Mouse (Mus musculus): Measurements from ENCODE around the gene Shisal2a.
"Not testable (repeated sequence)": the region's sequence is repeated elsewhere in the genome, so short reads cannot be mapped to it uniquely, and the experiment has no call there.

Shisal2a gene

DNA sequence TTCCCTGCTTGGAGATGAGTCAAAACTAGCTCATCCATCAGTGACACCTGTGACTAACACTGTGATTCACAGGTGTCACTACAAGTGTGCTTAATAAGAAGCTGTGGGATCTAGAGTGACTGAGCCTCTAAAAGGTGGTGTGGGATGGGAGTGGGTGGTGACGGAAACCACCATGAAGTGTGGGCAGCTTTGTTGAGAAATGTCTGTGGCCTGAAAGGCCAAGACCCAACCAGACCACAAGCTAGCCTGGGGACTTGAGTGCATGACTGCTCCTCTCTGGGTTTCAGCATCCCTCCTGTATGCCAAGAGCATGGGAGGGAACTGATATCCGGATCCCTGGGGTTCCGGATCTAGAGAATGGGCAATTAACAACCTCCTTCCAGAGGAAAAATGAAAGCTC lies 11.7 kb downstream of the Shisal2a start:
- no peak for DNase-seq

DNA sequence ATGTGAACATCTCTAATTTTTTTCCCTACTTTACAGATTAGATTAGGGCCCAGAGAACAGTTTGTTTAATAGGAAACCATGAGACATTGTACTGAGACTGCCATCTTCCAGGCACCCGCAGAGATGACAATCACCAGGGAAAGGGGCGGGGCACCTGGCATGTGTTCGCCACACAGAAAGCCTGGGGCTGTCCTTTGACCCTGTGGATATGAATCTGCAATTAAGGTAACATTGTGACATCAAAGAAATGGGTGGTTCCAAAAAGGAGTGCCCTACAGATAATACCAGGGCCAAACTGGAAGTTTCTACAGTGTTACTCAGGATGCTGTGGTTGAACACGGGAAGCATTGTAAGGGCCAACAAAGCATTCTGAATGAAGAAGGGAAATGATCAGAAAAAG lies 12.7 kb downstream of the Shisal2a start:
- DNase-seq, result no peak

DNA sequence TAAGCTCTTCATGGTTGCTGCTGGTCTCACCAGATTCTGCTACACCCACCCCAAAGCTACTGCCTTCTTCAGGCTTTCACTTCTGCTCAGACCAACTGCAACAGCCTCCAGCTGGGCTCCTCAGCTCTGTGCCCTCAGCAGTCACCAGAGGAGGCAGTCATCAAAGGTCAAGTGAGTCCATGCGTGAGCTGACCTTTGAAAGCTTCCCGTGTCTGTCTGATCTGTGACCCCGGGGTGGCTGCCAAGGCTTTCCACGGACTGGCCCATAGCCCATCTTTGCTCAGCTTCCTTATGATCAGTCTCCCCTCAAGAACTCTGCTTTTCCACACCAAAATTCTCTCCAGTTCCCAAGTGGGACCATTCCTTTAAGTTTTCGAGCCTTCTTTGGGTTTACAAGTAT lies 13.9 kb downstream of the Shisal2a start:
- DNase-seq, result peak; percentile 10

DNA sequence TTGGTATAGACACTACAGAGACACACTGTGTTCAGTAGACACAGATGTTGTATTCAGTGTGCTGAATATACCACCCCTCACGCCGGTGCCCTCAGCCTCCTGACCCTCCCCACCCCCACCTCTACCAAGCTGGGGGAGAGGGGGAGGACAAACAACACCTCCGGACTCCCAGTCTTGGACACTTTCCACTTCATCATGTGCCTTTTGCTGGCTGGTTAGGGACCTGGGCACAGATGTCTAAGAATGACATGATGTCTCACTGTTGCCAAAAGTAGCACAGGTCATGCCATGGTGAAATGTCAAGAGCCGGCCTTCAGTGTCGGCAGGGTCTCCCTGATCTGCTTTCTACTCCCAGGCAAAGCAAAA lies 19.1 kb downstream of the Shisal2a start:
- no peak for DNase-seq

DNA sequence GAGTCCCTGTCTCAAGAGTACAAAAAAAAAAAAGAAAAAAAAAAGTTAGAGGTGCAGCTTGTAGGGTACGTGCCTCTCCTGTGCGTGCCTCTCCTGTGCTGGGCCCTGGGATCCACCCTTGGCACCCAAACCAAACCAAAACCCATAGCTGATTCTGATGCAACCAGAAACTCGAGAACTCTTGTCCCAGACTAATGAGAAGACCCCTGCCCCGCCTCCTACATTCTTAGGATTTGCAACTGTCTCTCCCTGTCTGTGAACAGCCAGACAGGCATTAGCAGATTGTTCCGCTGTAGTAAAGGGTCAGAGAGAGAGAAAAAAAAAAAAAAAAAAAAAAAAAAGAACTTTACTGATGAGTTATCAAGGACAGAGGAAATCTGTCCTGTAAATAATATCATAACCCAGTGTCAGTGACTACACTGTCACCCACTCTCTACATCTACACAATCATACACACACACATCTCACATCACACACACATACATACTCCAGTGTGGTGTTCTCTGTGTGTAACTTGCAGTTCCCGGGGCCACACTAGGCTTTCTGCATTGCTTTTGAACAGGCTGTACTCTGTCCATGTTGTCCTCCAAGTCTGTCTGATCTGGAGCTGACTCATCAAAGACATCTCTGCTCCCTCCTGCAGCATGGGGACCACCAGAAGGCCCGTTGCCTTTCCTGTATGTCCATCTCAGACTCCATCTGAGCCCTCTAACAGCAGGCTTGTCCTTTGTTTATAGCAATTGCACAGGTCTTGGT lies 19.6 kb downstream of the Shisal2a start:
- no peak for DNase-seq

DNA sequence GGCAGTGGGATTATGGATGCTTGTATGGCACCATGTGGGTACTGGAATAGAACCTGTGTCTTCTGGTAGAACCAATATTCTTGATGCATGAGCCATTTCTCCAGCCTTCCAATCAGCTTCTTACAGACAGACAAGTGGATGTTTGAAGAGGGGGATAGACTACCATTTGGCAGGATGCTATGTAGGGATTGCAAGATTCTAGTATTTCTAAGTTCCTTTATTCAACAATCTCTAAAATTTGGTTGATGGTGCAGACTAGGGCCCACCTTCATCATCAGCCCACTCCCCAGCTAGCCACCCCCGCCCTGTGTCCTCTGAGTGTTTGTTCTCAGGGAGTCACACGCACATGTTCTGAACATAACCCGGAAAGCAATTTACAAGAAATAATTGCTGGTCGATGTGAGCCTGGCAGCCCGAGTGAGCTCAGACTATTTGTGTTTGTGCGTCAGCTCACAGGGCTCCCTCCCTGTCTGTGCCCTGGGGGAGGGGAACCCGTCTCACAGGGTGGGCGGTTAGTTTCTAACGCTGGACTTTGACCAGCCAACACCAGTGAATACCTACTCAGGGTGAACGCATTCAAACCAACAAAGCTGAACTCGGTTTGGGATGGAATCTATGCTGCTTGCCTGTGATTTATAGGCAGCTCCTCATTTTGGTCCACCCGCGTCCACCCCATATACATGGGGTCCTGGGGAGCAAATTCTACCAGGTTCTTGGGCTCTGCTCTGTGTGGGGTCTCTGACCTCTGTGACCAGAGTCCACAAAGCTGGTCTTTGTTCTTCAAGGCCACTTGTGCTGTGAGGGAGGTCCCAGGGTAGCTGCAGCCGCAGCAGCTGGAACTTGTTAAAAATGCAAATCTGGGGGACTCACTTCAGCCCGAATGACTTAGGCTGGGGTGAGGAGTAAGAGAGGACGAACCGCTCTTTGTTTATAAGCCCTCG lies 20.6 kb downstream of the Shisal2a start:
- no peak for DNase-seq

DNA sequence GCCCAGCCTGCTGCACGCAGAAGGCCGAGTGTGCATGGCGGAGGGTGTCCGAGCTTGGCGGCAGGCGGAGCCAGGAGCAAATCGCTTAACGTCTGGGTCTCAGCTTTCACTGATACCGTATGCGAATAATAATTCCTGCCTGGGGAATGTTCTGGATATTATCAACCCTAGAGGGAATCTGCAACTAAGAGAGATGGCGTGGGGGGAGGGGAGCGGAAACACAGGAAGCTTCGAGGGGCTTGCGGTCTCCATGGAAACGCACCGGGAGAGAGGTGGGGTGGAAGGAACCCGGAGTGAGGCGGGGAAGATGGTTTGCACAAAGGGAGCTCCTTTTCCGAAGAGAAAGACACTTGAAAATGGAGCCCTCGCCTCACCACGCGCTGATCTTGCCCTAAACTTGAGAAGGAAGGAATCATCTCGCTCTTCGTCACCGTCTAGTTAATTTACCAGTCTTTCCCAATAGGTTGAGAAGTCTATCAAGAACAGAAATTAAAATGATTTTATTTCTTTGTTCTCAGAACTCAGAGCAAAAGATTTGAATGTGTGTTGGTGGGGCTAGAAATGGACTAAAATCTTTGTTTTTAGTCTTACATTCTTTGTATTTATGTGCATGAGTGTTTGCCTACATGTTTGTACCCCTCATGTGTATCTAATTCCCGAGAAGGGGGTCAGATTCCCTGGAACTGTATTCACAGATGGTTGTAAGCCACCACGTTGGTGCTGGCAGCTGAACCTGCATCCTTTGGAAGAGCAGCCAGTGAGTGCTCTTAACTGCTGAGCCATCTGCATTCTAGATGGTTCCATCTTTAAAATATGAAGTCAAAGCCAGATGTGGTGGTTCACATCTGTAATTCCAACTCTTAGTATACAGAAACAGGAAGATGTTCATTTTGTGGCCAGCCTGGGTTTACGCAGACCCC lies 22.8 kb downstream of the Shisal2a start:
- DNase-seq, result peak; percentile 28

DNA sequence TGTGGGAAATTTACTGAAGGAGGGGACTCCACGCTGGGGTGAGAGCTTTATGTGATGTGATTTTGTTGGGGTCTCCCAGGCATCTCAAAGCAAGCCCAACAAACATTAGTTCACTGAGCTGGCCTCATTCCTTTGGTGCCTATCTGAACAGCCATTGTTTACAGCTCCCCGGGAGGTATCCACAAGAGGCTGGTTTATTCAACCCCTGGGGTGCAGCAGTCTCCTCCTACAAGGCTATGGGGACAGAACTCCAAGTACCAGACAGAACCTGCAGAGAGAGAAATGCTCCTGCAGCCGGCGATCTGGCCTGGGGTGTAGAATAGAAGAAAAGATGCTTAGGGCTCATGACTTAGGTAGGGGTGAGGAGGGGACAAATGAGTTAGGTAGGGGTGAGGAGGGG lies 24.7 kb downstream of the Shisal2a start:
- no peak for DNase-seq

DNA sequence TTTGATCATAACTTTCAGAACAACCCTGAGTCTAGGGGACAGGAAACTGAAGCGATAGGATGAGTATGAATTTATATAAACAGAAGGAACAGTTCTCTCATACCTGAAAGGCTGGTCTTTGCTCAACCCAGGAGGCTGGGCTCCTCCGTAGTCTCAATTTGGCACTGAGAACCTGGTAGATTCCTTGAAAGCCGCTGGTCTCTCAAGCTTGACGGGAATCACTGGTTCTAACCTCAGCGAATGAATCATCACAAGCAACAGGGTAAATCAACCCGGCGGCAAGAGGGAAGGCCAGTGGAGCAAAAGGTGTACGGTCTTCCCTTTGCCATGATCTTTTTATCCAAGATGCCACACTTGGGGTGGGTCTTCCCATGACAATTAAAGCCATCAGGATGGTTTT lies 25.7 kb downstream of the Shisal2a start:
- no peak for DNase-seq

DNA sequence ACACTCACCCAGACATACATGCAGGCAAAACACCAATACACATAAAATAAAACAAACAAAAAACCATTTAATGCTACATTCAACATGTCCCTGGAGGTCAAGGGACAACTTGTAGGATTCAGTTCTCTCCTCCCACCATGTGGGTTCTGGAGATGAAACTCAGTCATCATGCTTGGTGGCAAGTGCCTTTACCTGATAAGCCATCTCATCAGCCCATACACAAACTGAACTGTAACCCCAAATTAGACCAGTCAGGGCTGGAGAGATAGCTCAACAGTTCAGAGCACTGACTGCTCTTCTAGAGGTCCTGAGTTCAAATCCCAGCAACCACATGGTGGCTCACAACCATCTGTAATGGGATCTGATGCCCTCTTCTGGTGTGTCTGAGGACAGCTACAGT lies 29.6 kb downstream of the Shisal2a start:
- not testable (repeated sequence) for DNase-seq

DNA sequence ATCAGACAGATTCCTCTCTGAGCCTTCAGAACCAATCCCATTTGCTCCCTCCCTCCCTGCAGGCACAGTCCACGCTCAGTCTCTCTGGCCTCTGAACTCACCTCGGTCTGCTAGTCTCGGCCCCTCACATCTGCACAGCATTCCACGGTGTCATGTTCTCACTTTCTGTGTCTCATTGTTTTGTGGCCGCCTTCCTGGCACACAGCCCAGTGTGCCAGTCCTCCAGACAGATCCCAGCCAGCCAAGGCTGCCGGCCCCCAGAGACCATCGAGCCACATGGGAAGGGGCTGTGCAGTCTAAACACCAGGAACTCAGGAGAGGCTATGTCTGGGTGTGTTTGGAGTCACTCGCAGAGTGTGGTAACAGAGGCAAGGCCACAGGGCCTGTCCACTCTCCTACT lies 32.3 kb downstream of the Shisal2a start:
- no peak for DNase-seq

DNA sequence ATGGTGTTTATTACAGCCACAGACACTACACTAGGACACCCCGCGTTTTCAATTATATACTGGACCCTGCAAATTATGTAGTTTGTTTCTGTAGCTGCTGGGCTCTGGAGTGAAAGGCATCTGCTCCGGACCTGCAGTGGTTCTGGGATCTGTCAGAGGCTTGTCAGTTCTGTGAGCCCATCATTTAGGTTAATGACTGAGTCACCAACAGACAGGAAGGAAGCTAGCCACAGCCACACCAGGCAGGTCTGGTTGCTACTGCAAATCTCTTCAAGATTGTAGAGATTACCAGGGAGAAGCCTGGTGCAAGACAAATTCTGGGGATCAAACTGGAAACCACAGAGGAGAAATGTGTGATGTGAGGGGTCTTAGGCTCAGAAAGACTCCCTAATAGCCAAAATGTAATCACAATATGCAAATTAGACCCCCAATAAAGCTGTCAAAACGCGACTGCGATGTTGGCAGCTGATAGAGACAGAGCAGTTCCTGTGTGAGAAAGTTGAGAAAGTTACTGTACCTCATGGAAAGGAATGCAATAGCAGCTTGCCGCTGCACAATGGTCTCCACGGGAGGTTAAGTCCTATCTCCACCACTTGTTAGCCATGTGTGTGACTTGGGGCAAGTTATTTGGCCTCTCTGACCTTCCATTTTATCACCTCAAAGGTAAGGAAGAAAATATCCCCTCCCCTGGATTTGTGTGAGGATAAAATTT lies 33.2 kb downstream of the Shisal2a start:
- no peak for DNase-seq

DNA sequence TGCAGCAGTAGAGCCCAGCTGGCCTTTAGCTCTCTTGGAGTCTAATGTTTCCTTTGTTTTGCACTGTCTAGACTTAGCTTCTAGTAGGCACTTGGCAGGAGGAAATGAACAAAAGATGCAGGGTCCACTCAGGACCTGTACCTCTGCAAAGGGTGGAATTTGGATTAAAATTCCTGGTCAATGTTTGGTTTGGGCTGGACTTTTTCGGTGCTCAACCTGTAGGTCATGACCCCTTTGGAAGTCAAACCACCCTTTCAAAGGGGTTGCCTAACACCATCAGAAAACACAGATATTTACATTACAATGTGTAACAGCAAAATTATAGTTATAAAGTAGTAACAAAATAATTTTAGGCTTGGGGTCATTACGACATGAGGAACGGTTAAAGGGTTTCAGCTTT lies 34.1 kb downstream of the Shisal2a start:
- DNase-seq, result no peak

DNA sequence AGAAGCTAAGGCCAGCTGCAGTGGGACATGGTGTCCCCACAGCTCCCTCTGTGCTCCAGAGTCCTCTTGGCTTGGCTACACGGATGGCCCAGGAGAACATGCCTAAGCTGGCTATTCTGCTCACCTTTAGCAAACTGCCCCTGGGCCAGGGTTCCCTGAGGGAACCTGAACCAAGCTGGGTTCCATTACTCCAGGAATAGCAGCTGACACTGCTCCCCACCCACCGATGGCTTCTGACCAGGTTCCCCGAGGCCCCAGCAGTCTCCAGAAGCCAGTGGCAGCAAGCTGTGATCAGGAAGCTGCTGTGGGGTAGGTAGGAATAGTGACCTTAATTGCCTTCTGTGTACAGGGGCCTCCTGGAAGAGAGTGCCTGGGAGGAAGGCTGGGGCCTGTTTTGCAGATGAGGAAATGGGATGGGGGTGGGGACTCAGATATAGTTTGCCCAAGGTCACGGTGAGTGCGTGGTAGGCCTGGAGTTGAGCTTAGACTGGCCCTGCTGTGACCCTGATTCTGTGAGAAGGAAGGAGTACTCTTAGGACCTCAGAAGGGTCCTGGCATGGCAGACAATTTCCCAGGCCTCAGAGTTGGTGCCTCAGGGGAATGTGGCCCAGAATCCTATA lies 34.8 kb downstream of the Shisal2a start:
- DNase-seq, result no peak

DNA sequence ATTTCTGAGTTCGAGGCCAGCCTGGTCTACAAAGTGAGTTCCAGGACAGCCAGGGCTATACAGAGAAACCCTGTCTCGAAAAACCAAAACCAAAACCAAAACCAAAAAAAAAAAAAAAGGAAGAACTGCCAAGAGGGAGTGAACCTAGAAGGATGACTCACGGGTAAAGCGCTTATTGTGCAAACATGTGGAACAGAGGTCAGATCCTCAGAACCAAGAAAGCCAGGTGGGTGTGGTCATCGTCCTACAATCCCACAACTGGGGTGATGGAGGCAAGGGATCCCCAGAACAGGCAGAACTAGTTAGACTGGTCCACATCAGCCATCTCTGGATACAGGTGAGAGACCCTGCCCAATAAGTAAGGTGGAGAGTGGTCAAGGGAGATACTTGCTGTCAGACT lies 36.0 kb downstream of the Shisal2a start:
- no peak for DNase-seq

DNA sequence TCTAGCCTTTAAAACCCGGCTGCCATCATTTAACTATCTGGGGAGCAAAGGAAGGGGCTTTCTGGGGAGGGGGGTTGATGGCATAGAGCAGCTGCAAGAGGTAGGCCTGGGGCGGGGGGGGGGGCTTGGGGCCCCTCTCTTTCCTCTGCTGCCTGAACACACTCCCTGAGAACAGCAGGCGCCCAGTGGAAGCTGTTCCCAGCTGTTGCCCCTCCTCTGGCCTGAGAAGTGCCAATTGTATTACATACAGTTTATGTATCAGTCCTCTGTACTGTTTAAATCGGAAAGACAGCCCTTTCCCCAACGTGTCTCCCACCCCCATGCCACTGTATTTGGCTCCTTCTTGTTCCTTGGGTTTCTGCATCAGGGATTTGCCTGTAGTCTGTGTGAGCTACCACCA lies 37.3 kb downstream of the Shisal2a start:
- DNase-seq, result no peak

DNA sequence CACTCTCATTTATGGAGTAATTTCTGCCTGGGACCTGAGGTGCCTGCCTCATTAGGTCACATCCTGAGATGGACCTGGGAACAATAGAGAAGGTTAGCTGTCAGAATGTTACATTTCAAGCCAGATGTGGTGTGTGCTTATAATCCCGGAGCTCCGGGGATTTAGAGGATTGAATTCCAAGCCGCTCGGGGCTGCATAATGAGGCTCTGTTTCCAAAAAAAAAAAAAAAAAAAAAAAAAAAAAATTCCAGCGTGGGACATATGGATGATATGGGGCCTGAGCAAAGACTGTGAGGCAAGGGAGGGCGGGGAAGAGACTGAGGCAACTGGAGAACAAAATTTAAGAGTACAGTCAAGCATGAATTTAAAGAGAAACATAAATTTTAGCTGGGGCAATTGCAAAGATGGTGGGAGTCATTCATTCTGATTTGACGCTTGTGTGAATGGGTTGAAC lies 38.5 kb downstream of the Shisal2a start:
- DNase-seq, result no peak

DNA sequence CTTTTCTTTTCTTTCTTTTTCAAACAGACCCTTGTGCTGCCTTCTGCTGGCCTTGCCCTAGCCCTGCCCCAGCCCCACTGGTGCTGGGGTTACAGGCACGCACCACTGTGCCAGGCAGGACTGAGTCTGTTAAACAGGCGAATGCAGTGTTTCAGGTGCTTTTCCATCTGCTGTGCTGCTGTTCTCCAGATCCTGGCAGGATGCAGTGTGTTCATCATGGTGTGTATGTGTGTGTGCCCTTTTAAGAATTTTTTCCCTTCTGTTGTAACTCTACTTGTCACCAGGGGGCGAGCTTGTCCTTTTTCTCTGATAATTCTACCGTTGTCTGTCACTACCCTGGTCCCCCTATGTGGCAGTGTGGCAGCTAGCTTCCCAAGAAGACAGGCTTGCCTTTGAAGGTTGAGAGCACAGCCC lies 43.9 kb downstream of the Shisal2a start:
- peak; percentile 40 for DNase-seq

DNA sequence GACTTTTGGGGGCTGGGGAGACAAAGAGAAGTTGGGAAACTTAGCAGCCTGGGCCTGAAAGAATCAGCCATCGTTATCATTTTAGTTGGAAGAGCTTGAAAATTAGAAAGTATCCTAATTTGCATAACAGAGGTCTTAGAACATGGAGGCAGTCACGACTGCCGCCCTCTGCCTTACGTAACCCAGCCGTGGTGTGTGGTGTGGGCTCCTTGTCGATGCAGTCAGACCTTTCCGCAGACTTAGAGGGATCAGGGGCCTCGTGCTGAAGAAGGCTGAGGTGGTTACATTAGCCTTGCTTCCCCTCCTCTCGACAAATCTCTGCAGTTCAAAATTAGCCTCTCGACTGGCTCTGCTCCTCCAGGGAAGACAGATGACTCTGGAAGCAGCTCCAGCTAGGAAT lies 44.3 kb downstream of the Shisal2a start:
- peak; percentile 56 for DNase-seq

DNA sequence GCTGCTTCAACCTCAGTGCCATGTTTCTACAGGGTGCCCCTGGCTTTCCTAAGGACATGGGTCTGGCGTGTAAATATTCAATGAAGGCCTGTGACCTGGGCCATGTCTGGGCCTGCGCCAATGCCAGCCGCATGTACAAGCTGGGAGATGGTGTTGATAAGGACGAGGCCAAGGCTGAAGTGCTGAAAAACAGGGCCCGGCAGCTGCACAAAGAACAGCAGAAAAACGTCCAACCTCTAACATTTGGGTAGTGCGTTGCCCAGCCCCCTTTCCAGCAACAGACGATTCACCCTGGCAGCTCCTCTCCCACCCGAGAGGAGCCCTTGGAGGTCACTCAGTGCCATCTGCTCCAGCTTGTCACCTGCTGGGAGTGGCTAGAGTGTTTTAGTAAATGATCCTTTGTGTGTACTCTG lies 44.8 kb downstream of the Shisal2a start:
- DNase-seq, result no peak

DNA sequence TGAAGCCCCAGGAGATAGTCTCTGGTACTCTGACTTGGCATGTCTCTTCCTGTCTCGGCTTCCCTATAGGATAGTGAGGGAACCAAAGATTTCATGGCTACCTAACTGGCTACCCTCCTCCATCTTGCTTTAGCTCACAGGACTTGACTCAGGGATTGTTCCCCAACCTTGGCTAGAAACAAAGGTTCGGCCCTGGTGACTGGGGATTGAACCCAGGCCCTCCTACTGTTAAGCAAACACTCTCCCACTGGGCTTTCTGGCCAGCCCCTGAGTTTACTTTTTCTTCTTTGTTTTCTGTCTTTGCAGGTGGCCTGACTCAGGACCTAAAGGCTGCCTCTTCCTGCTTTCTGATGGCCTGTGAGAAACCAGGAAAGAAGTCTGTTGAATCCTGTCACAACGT lies 45.3 kb downstream of the Shisal2a start:
- no peak for DNase-seq

DNA sequence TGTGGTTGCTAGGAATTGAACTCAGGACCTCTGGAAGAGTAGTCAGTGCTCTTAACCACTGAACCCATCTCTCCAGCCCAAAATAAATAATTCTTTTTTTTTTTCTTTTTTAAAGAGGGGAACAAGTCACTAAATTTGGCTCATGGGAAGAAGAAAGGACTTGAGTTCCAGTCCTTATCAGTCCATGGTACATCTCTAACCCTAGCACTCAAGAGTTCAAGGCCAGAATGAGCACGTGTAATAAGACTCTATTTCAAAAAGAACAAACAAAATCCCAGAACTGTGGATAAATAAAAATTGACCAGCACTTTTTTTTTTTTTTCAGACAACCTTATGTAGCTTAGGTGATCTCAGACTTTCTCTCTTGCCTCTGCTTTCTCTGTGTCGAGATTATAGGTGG lies 46.4 kb downstream of the Shisal2a start:
- no peak for DNase-seq

Measured in layer of hippocampus, adult 9-11 months (tissue).